Mouse (Mus musculus) midbrain, postnatal 0 days (tissue): ENCODE data around the gene Zfp462. TPM values are rescaled to one million over a fixed set of nuclear protein-coding genes. Genes with fewer than 3 reads are reported as not detected.

Experiments
- ATAC-seq: fragments of 200-750 bp; cut with Nextera tagmentation; 2 replicates; pipeline ENCODE4 v1.8.0; 2017; ENCODE audit warnings: moderate number of reproducible peaks, mild to moderate bottlenecking, moderate TSS enrichment, moderate library complexity; ENCODE audit not compliant: low FRiP score
- DNase-seq: peaks from one replicate; pipeline ENCODE4 v3.0.0-alpha.2; 2015; ENCODE audit warnings: low spot score
- H3K27ac ChIP-seq: fragments of 300-500 bp; sonication (generic); 2 replicates; pipeline ENCODE4 v1.5.1; 2014; ENCODE audit warnings: low read depth, mild to moderate bottlenecking, low read length, mixed read lengths
- H3K27me3 ChIP-seq: fragments of 300-500 bp; sonication (generic); 2 replicates; pipeline ENCODE4 v1.6.1; 2014; ENCODE audit warnings: low read length, control low read depth, mixed read lengths; ENCODE audit not compliant: insufficient read depth
- H3K36me3 ChIP-seq: fragments of 300-500 bp; sonication (generic); 2 replicates; pipeline ENCODE4 v1.6.1; 2014; ENCODE audit warnings: low read length, control low read depth, mixed read lengths; ENCODE audit not compliant: insufficient read depth
- H3K4me1 ChIP-seq: fragments of 300-500 bp; sonication (generic); 2 replicates; pipeline ENCODE4 v1.6.1; 2014; ENCODE audit warnings: mild to moderate bottlenecking, control low read depth, antibody characterized with exemption, low read length, mixed read lengths; ENCODE audit not compliant: insufficient read depth
- H3K4me2 ChIP-seq: fragments of 300-500 bp; sonication (generic); 2 replicates; pipeline ENCODE4 v1.6.1; 2014; ENCODE audit warnings: low read depth, mild to moderate bottlenecking, low read length, mixed read lengths; ENCODE audit not compliant: poor library complexity, severe bottlenecking
- H3K4me3 ChIP-seq: fragments of 300-500 bp; sonication (generic); 2 replicates; pipeline ENCODE4 v1.5.1; 2014; ENCODE audit warnings: low read depth, mild to moderate bottlenecking, low read length, moderate library complexity
- H3K9ac ChIP-seq: fragments of 300-500 bp; sonication (generic); replicated peaks from 2 replicates; pipeline ENCODE4 v1.6.1; 2014; ENCODE audit warnings: mild to moderate bottlenecking, low read length, moderate library complexity, mixed read lengths; ENCODE audit not compliant: poor library complexity, severe bottlenecking
- H3K9me3 ChIP-seq: fragments of 300-500 bp; sonication (generic); 2 replicates; pipeline ENCODE4 v1.6.1; 2016; ENCODE audit warnings: low read length, control low read depth
- CTCF ChIP-seq: IDR thresholded peaks from 2 replicates; pipeline ENCODE4 v1.5.1; 2016; ENCODE audit warnings: antibody characterized with exemption, mild to moderate bottlenecking
- WGBS: fragments of 180-500 bp; shearing (Covaris S2); extraction: QIAGEN DNeasy Blood & Tissue Kit; methylation state at CpG from one replicate; pipeline ENCODE4 v1.1.7; 2014; 5-methylcytosine and 5-hydroxymethylcytosine counted together
- polyA plus RNA-seq: library from polyadenylated mRNA; unstranded; fragments of >200 nt; fragmentation: Nextera tagmentation; extraction: Ambion mirVana; gene quantifications from 2 replicates; pipeline ENCODE4 v1.2.1, GENCODE M21; 2015
- total RNA-seq: library from RNA; depleted of rRNA; stranded (reverse); fragments of >200 nt; gene quantifications from 2 replicates; pipeline ENCODE4 v1.2.3, GENCODE M21; 2014

The Zfp462 gene
- total and polyA plus RNA-seq, 2 experiments from 2014 or later, result 9.1 to 51.5 TPM

DNA sequence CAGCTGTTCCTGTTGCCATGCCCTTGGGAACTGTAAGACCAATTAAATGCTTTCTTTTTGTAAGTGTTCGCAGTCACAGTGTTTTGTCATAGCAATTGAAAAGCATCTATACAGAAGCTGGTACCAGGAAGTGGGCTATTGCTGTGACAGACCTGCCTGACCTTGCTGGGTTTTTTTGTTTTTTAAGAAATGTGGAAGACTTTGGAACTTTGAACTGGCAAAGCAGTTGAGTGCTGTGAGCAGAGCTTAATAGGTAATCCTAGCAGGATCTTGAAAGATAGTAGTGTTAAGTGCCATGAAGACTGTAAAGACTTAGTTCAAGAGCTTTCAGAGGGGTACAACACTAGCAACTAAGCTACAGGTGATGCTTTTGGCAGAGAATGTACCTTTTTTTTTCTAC is 7.7 kb upstream of the Zfp462 start:
- no peak for DNase-seq
- H3K27me3 ChIP-seq, result no peaks in the 10 kb centered on the region
- H3K9ac ChIP-seq, result no peak overlapping the region
- H3K9me3 ChIP-seq, result no peaks in the 10 kb centered on the region
- TF ChIP-seq CTCF, result no peak
- ATAC-seq, result no peak
- H3K4me1 ChIP-seq, result no peaks in the 10 kb centered on the region
- WGBS, result 88% methylated on average over 1 of the region's 1 CpGs
- no peaks in the 10 kb centered on the region for H3K36me3 ChIP-seq
- no peak overlapping the region for H3K27ac ChIP-seq
- H3K4me2 ChIP-seq, result no peak overlapping the region
- no peak overlapping the region for H3K4me3 ChIP-seq

DNA sequence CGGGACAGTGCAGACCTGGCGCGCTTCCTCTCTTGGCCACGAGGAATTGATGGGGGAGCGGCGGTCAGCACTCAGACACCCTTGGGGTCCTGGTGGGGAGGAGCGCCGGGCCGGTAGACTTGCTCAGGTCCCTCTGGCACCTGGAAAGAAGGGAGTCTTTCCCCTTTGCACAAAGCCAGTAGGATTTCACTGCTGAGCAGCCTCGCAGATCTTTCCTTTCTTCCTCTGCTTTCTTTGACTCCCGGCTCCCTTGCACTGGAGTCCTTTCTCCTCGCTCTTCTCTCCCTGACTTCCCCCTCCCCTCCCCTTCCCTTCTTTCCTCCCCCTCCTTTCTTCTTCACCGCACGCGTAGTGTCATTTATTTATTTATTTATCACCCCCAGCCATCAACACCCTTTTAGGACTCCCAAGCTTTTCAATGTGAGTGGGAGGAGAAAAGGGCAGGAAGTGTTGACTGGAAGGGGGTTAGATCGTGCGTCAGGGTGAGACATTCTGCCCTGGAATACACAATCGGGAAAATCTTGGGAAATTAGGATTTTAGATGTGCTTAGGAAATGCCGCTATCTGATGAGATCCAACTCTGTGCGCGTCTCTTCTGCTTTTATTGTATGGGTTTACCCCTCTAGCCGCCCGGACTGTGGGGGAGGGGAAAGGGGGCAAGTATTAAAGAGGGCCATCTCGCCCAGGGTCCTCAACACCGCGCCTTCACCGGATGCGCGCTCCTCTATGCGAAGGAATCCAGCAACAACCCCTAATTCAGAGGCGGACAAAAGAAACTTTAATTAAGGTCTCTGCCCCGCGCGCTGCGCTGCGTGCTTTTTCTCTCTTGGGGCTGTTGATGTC is 976 bp downstream of the Zfp462 start:
- Histone ChIP-seq H3K9me3 (no peaks in the 10 kb centered on the region), H3K27me3 (no peaks in the 10 kb centered on the region), H3K4me1 (peaks cover 8% of the 10 kb centered on the region; the same call in 1 of the 2 replicates), H3K4me2 (peak overlapping the region; percentile 88), H3K36me3 (no peaks in the 10 kb centered on the region), H3K27ac (peak overlapping the region; percentile 95), H3K4me3 (peak overlapping the region; percentile 63), H3K9ac (peak overlapping the region; percentile 72)
- under 1% methylated on average over 36 of the region's 36 CpGs for WGBS
- ATAC-seq (peak; percentile 8; the same call in 1 of the 2 replicates), DNase-seq (peak; percentile 46)
- peak; percentile 15 for TF ChIP-seq CTCF

DNA sequence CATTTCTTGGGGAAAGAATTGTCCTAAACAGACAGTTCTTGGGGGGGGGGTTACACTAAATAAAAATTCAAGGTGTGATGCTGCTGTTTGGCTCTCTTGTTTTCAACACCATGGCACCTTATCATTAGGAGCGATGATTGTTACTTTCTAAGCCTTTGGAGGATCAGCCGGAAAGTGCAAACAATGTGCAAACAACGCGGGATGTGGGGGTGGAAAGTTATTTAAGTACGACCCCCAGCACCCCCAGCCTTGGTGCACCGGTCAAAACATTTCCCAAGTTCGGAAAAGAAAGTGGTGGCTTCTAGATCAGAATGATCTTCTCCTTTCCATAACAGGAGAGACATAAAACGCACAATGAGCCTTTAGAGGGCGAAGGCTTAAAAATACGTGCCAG is 1.8 kb downstream of the Zfp462 start:
- ATAC-seq, result no peak
- Histone ChIP-seq H3K9ac (peak overlapping the region; percentile 73; the same call in 1 of the 2 replicates), H3K4me2 (peak overlapping the region; percentile 88), H3K4me3 (peak overlapping the region; percentile 63), H3K4me1 (peaks cover 12% of the 10 kb centered on the region; the same call in 1 of the 2 replicates), H3K27ac (peak overlapping the region; percentile 95), H3K36me3 (no peaks in the 10 kb centered on the region), H3K9me3 (no peaks in the 10 kb centered on the region), H3K27me3 (no peaks in the 10 kb centered on the region)
- WGBS, result 1% methylated on average over 10 of the region's 10 CpGs
- TF ChIP-seq CTCF, result no peak
- DNase-seq, result no peak

DNA sequence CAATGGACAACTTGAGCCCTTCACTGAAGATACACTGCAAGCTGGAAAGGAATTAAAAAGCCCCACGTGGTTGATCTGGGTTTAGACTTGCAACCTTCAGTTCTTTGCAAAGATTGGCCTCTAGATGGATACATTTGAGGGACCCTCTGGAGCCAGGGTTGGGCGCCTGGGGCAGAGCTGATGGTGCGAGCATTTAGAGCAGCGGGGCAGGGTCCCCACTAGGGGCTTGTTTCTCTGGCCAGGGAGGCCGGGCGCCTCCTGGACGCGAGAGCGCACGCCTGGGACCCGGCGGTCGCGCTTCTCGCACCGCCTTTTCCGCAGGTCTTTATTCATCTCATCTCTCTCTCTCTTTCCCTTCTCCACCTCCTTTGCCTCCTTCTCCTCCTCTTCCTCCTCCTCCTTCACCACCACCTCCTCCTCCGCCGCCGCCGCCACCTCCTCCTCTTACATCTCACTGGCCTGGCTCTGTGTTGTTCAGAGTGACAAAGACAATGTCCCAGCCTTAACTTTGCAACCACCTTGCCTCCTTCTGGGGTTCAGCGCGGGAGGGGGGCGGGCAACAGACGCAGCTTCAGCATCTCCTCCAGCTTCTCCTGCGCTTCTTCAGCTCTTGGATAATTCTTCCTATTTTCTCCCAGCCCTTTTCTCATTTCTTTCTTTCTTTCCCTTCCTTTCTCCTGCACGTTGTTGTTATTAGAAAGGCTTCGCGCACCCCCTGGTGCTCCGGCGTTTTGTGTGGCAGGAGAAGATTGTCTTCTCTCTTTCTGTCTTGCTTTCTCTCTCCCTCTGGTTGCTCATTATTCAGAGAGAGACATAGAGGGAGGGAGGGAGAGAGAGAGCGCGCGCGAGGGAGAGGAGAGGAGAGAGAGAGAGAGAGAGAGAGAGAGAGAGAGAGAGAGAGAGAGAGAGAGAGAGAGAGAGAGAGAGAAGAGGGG is 2.5 kb downstream of the Zfp462 start:
- peak; percentile 78 for DNase-seq
- no peaks in the 10 kb centered on the region for H3K9me3 ChIP-seq
- peak overlapping the region; percentile 88 for H3K4me2 ChIP-seq
- peak; percentile 57 for ATAC-seq
- under 1% methylated on average over 31 of the region's 35 CpGs for WGBS
- TF ChIP-seq CTCF, result peak; percentile 65
- peak overlapping the region; percentile 95 for H3K27ac ChIP-seq
- peak overlapping the region; percentile 73 for H3K9ac ChIP-seq
- no peaks in the 10 kb centered on the region for H3K27me3 ChIP-seq
- H3K4me3 ChIP-seq, result peak overlapping the region; percentile 63
- H3K36me3 ChIP-seq, result no peaks in the 10 kb centered on the region
- peaks cover 12% of the 10 kb centered on the region; the same call in 1 of the 2 replicates for H3K4me1 ChIP-seq

DNA sequence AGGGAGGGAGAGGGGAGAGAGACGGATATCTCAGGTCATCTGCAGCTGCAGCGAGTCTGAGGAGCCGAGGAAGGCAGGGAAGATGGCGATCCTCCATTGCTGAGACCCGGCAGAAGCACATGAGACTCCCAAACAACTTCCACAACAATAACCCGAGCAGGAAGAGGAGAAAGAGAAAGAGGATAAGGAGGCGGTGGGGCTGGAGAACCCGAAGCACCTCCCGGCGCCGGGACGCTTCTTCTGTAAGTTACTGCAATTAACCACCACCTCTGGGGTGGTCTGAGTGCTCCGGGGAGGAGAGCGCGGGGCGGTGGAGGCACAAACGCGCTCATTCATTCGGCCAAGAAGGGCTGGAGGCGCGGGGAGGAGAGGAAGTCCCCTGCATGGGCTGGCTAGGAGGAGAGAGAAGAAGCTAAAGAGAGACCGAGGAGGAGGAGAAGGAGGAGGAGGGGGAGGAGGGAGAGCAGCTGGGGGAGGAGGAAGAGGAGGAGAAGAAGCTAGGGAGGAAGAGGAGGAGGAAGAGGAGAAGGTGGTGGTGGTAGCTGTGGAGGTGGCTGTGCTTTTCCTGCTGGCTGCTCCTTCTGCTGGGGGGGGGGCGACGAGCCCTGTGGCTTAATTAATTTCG is 3.3 kb downstream of the Zfp462 start:
- Histone ChIP-seq H3K27ac (peak overlapping the region; percentile 95), H3K4me2 (peak overlapping the region; percentile 88), H3K27me3 (no peaks in the 10 kb centered on the region), H3K9me3 (no peaks in the 10 kb centered on the region), H3K9ac (peak overlapping the region; percentile 73), H3K4me1 (peaks cover 17% of the 10 kb centered on the region; the same call in 1 of the 2 replicates), H3K36me3 (no peaks in the 10 kb centered on the region), H3K4me3 (peak overlapping the region; percentile 63)
- WGBS, result 1% methylated on average over 23 of the region's 25 CpGs
- DNase-seq (peak; percentile 71), ATAC-seq (peak; percentile 32)
- no peak for TF ChIP-seq CTCF
